ENCODE assay signal across 28 mouse cellular contexts in the genomic region with DNA sequence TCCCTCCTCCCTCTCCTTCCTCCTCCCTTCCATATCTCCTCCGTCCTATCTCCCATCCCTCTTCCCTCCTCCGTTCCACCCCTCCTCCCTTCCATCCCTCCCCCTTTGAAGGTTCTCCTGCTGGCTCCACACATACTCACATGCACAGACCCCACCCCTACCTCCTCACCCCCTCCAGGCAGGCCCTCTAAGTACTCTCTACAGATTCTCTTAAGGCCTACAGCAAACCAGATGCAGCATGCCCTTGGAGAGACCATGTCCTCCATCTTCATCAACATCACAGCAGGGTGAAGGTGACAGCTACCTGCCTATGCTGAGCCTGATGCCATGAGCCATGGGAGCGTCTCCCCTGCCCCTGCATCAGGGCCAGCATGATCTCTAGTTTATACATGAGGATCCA. TPM values are rescaled to one million over a fixed set of nuclear protein-coding genes. Genes with fewer than 3 reads are reported as not detected.
DNase-seq lines count a peak whose midpoint lies in the region; ATAC-seq and TF ChIP-seq lines count a peak whose summit lies in the region.
"Had no signal": no experiment of that assay in that cellular context is flagged by ENCODE, and none has a peak within 500 bp of the region (broad histone marks: within the 10 kb centered on the region; RNA-seq: fewer than 3 reads in every experiment).

No protein-coding gene starts in this region.

- no peaks in the 10 kb centered on the region for H3K9me3 ChIP-seq in heart, embryonic 10.5 days
- no peaks in the 10 kb centered on the region for H3K9me3 ChIP-seq in ES-Bruce4 (replicated peaks; ENCODE audit: control insufficient read depth, insufficient read depth, low read length, poor library complexity, severe bottlenecking)
- no peaks in the 10 kb centered on the region for H3K9me3 ChIP-seq in embryonic facial prominence, embryonic 10.5 days
- no peaks in the 10 kb centered on the region for H3K9me3 ChIP-seq in lung, postnatal 0 days (ENCODE audit: low read length)
- H3K9me3 ChIP-seq: embryonic facial prominence, embryonic 12.5 days; embryonic facial prominence, embryonic 15.5 days; G1E; heart, embryonic 13.5 days; hindbrain, embryonic 13.5 days had no signal

- no peak for TF ChIP-seq CTCF in ES-Bruce4 (IDR thresholded peaks at IDR 0.05; ENCODE audit: low read depth, low read length)
- no peak for TF ChIP-seq CTCF in lung, postnatal 0 days (IDR thresholded peaks at IDR 0.05)

- no peak for DNase-seq in heart, embryonic 10.5 days (ENCODE audit: low spot score)
- no peak for DNase-seq in heart, postnatal 10 days
- peak; percentile 68 for DNase-seq in ES-CJ7 (ENCODE audit: low read depth, low spot score)
- DNase-seq in embryonic facial prominence, embryonic 10.5 days (ENCODE audit: low spot score): no peak
- DNase-seq in layer of hippocampus, adult 18-20 months (ENCODE audit: low spot score in 2 of 2): no peak
- no peak for DNase-seq in lung, postnatal 0 days (ENCODE audit: low spot score)
- DNase-seq: adrenal gland, adult 8-10 months; adrenal gland, postnatal 36 days; cerebellum, adult 18-20 months; cerebellum, adult 9-10 months; cerebellum, postnatal 14 days; gastrocnemius, postnatal 25 days; heart, adult 18-20 months; kidney, adult 18-20 months had no signal

- 71% methylated on average over 3 of the region's 3 CpGs for WGBS in heart, embryonic 10.5 days
- WGBS in embryonic facial prominence, embryonic 10.5 days: 84% methylated on average over 3 of the region's 3 CpGs
- 65% methylated on average over 3 of the region's 3 CpGs for WGBS in lung, postnatal 0 days

- peaks cover 56% of the 10 kb centered on the region for H3K4me1 ChIP-seq in heart, embryonic 10.5 days
- peaks cover 23% of the 10 kb centered on the region for H3K4me1 ChIP-seq in ES-Bruce4 (ENCODE audit: control insufficient read depth, insufficient read depth, low read length)
- H3K4me1 ChIP-seq in embryonic facial prominence, embryonic 10.5 days: peaks cover 82% of the 10 kb centered on the region
- 0 out of 2 replicates have a peak, but pooled peaks cover 4% of the 10 kb centered on the region for H3K4me1 ChIP-seq in lung, postnatal 0 days (ENCODE audit: insufficient read depth, low read depth, low read length)

- no peak overlapping the region for H3K4me3 ChIP-seq in heart, embryonic 10.5 days
- no peak overlapping the region for H3K4me3 ChIP-seq in ES-Bruce4 (ENCODE audit: low read depth, low read length)
- no peak overlapping the region for H3K4me3 ChIP-seq in embryonic facial prominence, embryonic 10.5 days
- no peak overlapping the region for H3K4me3 ChIP-seq in lung, postnatal 0 days (ENCODE audit: low read depth, low read length)
- H3K4me3 ChIP-seq: embryonic facial prominence, embryonic 12.5 days; embryonic facial prominence, embryonic 15.5 days; heart, embryonic 13.5 days; hindbrain, embryonic 13.5 days had no signal

- H3K27ac ChIP-seq in heart, embryonic 10.5 days: peak overlapping the region; percentile 0; the same call in 1 of the 2 replicates
- H3K27ac ChIP-seq in ES-Bruce4 (ENCODE audit: insufficient read depth, low read length): no peak overlapping the region
- peak overlapping the region; percentile 12; the same call in 1 of the 2 replicates for H3K27ac ChIP-seq in embryonic facial prominence, embryonic 10.5 days (replicated peaks)
- H3K27ac ChIP-seq in lung, postnatal 0 days (ENCODE audit: low read length): no peak overlapping the region
- H3K27ac ChIP-seq: embryonic facial prominence, embryonic 12.5 days; embryonic facial prominence, embryonic 15.5 days; heart, embryonic 13.5 days; hindbrain, embryonic 13.5 days; hindbrain, postnatal 0 days had no signal

- H3K9ac ChIP-seq in ES-Bruce4 (ENCODE audit: low read depth, poor library complexity, severe bottlenecking): no peak overlapping the region
- no peak overlapping the region for H3K9ac ChIP-seq in lung, postnatal 0 days (replicated peaks; ENCODE audit: low read depth)
- H3K9ac ChIP-seq: embryonic facial prominence, embryonic 12.5 days; embryonic facial prominence, embryonic 15.5 days; heart, embryonic 13.5 days; hindbrain, embryonic 13.5 days had no signal

- intact Hi-C loops in heart, postnatal 10 days (cut with DNase I): no loop called here

- TF ChIP-seq POLR2A in ES-Bruce4 (IDR thresholded peaks at IDR 0.05; ENCODE audit: insufficient read depth, low read length): no peak

- no peaks in the 10 kb centered on the region for H3K36me3 ChIP-seq in heart, embryonic 10.5 days
- H3K36me3 ChIP-seq in ES-Bruce4 (ENCODE audit: control insufficient read depth, insufficient read depth, low read length, poor library complexity, severe bottlenecking): no peaks in the 10 kb centered on the region
- H3K36me3 ChIP-seq in embryonic facial prominence, embryonic 10.5 days (replicated peaks): no peaks in the 10 kb centered on the region
- no peaks in the 10 kb centered on the region for H3K36me3 ChIP-seq in lung, postnatal 0 days (ENCODE audit: insufficient read depth, low read length)
- H3K36me3 ChIP-seq: embryonic facial prominence, embryonic 12.5 days; embryonic facial prominence, embryonic 15.5 days; heart, embryonic 13.5 days; hindbrain, embryonic 13.5 days had no signal

- no peaks in the 10 kb centered on the region for H3K27me3 ChIP-seq in heart, embryonic 10.5 days (ENCODE audit: insufficient read depth, poor library complexity, severe bottlenecking)
- no peaks in the 10 kb centered on the region for H3K27me3 ChIP-seq in ES-Bruce4 (ENCODE audit: control insufficient read depth, insufficient read depth, low read length, poor library complexity, severe bottlenecking)
- peaks cover 10% of the 10 kb centered on the region; the same call in 1 of the 2 replicates for H3K27me3 ChIP-seq in embryonic facial prominence, embryonic 10.5 days (replicated peaks; ENCODE audit: low read depth, poor library complexity, severe bottlenecking)
- no peaks in the 10 kb centered on the region for H3K27me3 ChIP-seq in lung, postnatal 0 days (replicated peaks; ENCODE audit: insufficient read depth, low read length)
- H3K27me3 ChIP-seq: embryonic facial prominence, embryonic 12.5 days; embryonic facial prominence, embryonic 15.5 days; heart, embryonic 13.5 days; hindbrain, embryonic 13.5 days; Patski had no signal

- no peak overlapping the region for H3K4me2 ChIP-seq in lung, postnatal 0 days (replicated peaks; ENCODE audit: low read depth, low read length)
- H3K4me2 ChIP-seq: embryonic facial prominence, embryonic 12.5 days; embryonic facial prominence, embryonic 15.5 days; heart, embryonic 13.5 days; hindbrain, embryonic 13.5 days had no signal

- TF ChIP-seq EP300 in ES-Bruce4 (IDR thresholded peaks at IDR 0.05; ENCODE audit: insufficient read depth, low read depth, low read length): 0 out of 2 replicates have a peak, but pooled peaks have one; percentile 48
- no peak for TF ChIP-seq EP300 in lung, postnatal 0 days (IDR thresholded peaks at IDR 0.05)

- no peak for ATAC-seq in lung, postnatal 0 days
- ATAC-seq: activated CD4-positive, CD25-positive, alpha-beta regulatory T cell, adult 4 months; CD4-positive, CD25-positive, alpha-beta regulatory T cell, adult 4 months; forebrain, embryonic 14.5 days; hindbrain, postnatal 0 days; inflammation-experienced regulatory T-cells, adult 6 months; intestine, embryonic 16.5 days; Patski had no signal

RNA-seq across cellular contexts. Expression of gene 1700001O22Rik, which starts 26.2 kb away (rescaled TPM):
- polyA plus RNA-seq in heart, embryonic 10.5 days (2016; fragmentation: Nextera tagmentation; extraction: Ambion mirVana): 1.3 and 1.8 TPM in 2 replicates
- 1 to 10 TPM in 1 of 2 experiments, under 1 TPM in 1; 0.93 to 1.7 TPM for total RNA-seq in heart, postnatal 10 days (2021)
- polyA plus RNA-seq in ES-Bruce4 (2011; ENCODE audit: insufficient read depth, insufficient read length, low read depth, missing spikeins): 2.2 and 2.4 TPM in 2 replicates
- 2.4 and 3.1 TPM in 2 replicates for polyA plus RNA-seq in embryonic facial prominence, embryonic 10.5 days (2016; fragmentation: Nextera tagmentation; extraction: Ambion mirVana)
- total RNA-seq in layer of hippocampus, adult 18-20 months (2021): 1 to 10 TPM; 4.9 to 5.2 TPM
- 0.47 and 0.94 TPM in 2 replicates for polyA plus RNA-seq in lung, postnatal 0 days (2015; fragmentation: Nextera tagmentation; extraction: Ambion mirVana)
- polyA plus RNA-seq: G1E had no signal

RNA-seq across cellular contexts. Expression of gene Ntmt1, which starts 30.4 kb away (rescaled TPM):
- 102 and 116 TPM in 2 replicates for polyA plus RNA-seq in heart, embryonic 10.5 days (2016; fragmentation: Nextera tagmentation; extraction: Ambion mirVana)
- total RNA-seq in heart, postnatal 10 days (2021): 10 to 100 TPM; 41.3 to 41.9 TPM
- 42.6 and 46.3 TPM in 2 replicates for polyA plus RNA-seq in ES-Bruce4 (2011; ENCODE audit: insufficient read depth, insufficient read length, low read depth, missing spikeins)
- polyA plus RNA-seq in embryonic facial prominence, embryonic 10.5 days (2016; fragmentation: Nextera tagmentation; extraction: Ambion mirVana): 134 and 135 TPM in 2 replicates
- 10 to 100 TPM; 32.1 to 32.5 TPM for total RNA-seq in layer of hippocampus, adult 18-20 months (2021)
- 49.4 and 50.7 TPM in 2 replicates for polyA plus RNA-seq in lung, postnatal 0 days (2015; fragmentation: Nextera tagmentation; extraction: Ambion mirVana)

RNA-seq across cellular contexts. Expression of gene Asb6, which starts 52.9 kb away (rescaled TPM):
- 31.3 and 40.1 TPM in 2 replicates for polyA plus RNA-seq in heart, embryonic 10.5 days (2016; fragmentation: Nextera tagmentation; extraction: Ambion mirVana)
- 10 to 100 TPM; 12.0 to 13.5 TPM for total RNA-seq in heart, postnatal 10 days (2021)
- 18.4 and 19.9 TPM in 2 replicates for polyA plus RNA-seq in ES-Bruce4 (2011; ENCODE audit: insufficient read depth, insufficient read length, low read depth, missing spikeins)
- polyA plus RNA-seq in embryonic facial prominence, embryonic 10.5 days (2016; fragmentation: Nextera tagmentation; extraction: Ambion mirVana): 53.9 and 56.0 TPM in 2 replicates
- total RNA-seq in layer of hippocampus, adult 18-20 months (2021): 10 to 100 TPM; 40.2 to 43.3 TPM
- 24.9 and 26.1 TPM in 2 replicates for polyA plus RNA-seq in lung, postnatal 0 days (2015; fragmentation: Nextera tagmentation; extraction: Ambion mirVana)

RNA-seq across cellular contexts. Expression of gene Prrx2, which starts 57.5 kb away (rescaled TPM):
- polyA plus RNA-seq in heart, embryonic 10.5 days (2016; fragmentation: Nextera tagmentation; extraction: Ambion mirVana): 49.1 and 73.9 TPM in 2 replicates
- total RNA-seq in heart, postnatal 10 days (2021): 1 to 10 TPM; 3.1 to 4.9 TPM
- polyA plus RNA-seq in ES-Bruce4 (2011; ENCODE audit: insufficient read depth, insufficient read length, low read depth, missing spikeins): 6.5 and 6.9 TPM in 2 replicates
- polyA plus RNA-seq in embryonic facial prominence, embryonic 10.5 days (2016; fragmentation: Nextera tagmentation; extraction: Ambion mirVana): 87.6 and 94.6 TPM in 2 replicates
- total RNA-seq in layer of hippocampus, adult 18-20 months (2021): 1 to 10 TPM in 1 of 2 experiments, under 1 TPM in 1; 0.94 to 1.9 TPM
- polyA plus RNA-seq in lung, postnatal 0 days (2015; fragmentation: Nextera tagmentation; extraction: Ambion mirVana): 2.9 and 4.3 TPM in 2 replicates
- total RNA-seq: G1E; hematopoietic stem cell, adult 5-6 weeks had no signal
- polyA plus RNA-seq: activated CD4-positive, CD25-positive, alpha-beta regulatory T cell, adult 4 months; CD4-positive, CD25-positive, alpha-beta regulatory T cell, adult 4 months; G1E; inflammation-experienced regulatory T-cells, adult 6 months had no signal

Comparison
In these comparisons a context has a peak if more than half of its experiments do, and no peak if none do; other contexts are left out.
1. H3K27ac ChIP-seq: peak in heart, embryonic 10.5 days (single experiment) and embryonic facial prominence, embryonic 10.5 days (single experiment); none in ES-Bruce4 (single experiment) and lung, postnatal 0 days (single experiment).